Mouse (Mus musculus) layer of hippocampus, postnatal 10 days (tissue): ENCODE data around the gene Cdh13. TPM values are rescaled to one million over a fixed set of nuclear protein-coding genes. Genes with fewer than 3 reads are reported as not detected.

Source experiments
- DNase-seq, 2 experiments: peaks; one replicate each; pipeline ENCODE4 v3.0.0; 2021; ENCODE audit warnings: low spot score in 2 of 2
- total RNA-seq, 2 experiments: library from RNA; stranded (reverse); gene quantifications; 2 replicates each; pipeline ENCODE4 v1.2.3; 2021

Cdh13 gene
- total RNA-seq, 2 experiments from 2014 or later, result 74.9 to 76.6 TPM

DNA sequence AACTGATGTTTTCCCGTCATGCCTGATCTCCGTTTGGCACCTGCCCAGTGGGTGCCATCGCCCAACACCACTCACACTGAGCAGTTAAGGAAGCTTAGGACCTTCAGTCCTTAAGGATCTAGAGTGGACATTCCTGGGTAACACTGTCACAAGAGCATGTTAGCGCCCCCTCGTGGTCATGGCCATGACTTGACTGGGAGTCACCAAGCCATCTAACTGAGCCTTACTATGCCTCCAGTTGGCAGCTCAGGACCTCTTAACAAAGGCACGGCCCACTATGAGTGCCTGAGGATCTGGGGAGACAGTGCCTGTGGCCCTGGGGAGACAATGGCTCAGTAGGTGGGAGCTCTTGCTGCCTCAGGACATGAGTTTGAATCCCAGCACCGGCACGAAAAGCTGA, 912.2 kb downstream of the Cdh13 start:
- peak; percentile 29 to 44 for DNase-seq

- DNase-seq, result peak; percentile 48 to 60
These were observed 913.1 kb downstream of the Cdh13 start for GRCm38 (mm10) chr8:119196486-119197150.

- DNase-seq, result no peak
These were observed 925.0 kb downstream of the Cdh13 start for GRCm38 (mm10) chr8:119208567-119208966.

GRCm38 (mm10) chr8:119224547-119224946, 941.0 kb downstream of the Cdh13 start:
- peak; percentile 33 to 49 for DNase-seq

DNA sequence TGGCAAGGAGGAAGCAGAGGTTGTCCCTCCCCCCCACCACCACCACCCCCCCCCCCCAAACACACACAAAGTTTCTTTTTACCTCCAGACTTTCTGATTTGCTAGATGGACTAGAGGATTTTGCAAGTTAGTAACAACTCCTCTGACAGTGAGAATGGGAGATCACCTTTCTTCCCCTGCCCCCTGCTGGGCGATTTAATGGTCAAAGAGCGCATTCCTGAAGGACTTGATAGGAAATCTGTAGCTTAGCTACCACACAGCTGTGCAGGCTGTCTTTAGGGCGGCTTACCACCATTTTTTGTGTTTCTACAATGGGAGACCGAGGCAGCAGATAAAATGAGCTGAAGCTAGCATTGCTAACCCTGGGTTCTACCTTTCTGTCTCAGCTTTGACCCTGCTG, 961.6 kb downstream of the Cdh13 start:
- no peak for DNase-seq

- no peak for DNase-seq
These were observed 962.1 kb downstream of the Cdh13 start for GRCm38 (mm10) chr8:119245641-119246040.

- no peak for DNase-seq
These were observed 970.8 kb downstream of the Cdh13 start for GRCm38 (mm10) chr8:119254358-119254757.

GRCm38 (mm10) chr8:119258642-119259041, 975.1 kb downstream of the Cdh13 start:
- no peak for DNase-seq

- no peak for DNase-seq
These were observed 980.2 kb downstream of the Cdh13 start for GRCm38 (mm10) chr8:119263750-119264149.

GRCm38 (mm10) chr8:119266304-119266703, 982.8 kb downstream of the Cdh13 start:
- no peak for DNase-seq

DNA sequence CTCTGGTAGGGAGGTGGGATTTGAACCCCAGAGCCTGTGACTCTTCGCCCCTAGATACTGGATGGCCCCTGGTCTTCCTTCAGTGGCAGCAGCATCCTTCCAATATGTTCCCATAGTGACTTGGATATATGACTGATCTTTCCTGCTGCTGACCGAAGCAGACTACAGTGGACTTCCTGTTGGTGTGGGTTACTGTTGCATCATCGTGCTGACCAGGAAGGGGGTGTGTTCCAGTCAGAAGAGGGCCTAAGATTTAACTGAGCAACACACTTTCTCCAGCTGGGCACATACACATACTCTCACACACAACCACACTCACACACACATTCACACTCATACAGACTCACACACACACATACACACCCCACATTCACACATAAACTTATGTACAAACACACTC, 986.0 kb downstream of the Cdh13 start:
- DNase-seq, result no peak

DNA sequence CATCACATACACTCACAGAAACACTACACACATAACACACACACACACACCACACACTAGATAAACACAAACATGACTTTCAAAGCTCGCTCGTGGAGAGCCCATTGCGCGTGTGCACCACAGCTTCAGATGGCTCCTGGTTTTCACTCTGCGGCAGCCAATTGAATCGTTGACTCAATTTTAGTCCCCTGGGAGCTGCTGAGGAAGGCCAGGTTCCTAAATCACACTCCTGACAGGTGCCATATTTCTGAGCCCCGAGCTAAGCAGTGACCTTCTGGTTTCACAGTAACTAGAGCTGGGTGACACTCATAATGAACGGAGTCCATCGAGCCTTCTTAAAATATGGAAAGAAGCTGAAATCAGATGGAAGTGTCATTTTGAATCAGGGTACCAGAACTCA, 986.8 kb downstream of the Cdh13 start:
- DNase-seq, result no peak

DNA sequence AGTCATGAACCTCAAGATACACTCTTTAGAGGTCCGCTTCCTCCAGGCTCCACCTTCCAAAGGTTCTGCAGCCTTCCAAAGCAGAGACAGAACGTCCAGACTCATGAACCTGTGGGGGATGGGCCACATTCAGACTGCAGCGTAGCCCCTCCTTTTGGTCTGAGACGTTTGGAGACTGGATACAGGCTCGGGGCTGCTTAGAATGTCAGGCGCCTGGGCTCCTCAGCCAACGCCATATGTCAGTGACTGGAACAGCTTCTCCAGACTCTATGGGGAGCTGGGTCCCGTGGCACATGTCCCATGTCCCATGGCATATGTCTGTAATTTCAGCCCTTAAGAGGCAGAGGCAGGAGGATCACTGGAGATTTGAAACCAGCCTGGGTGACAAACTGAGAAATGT, 989.4 kb downstream of the Cdh13 start:
- no peak for DNase-seq

DNA sequence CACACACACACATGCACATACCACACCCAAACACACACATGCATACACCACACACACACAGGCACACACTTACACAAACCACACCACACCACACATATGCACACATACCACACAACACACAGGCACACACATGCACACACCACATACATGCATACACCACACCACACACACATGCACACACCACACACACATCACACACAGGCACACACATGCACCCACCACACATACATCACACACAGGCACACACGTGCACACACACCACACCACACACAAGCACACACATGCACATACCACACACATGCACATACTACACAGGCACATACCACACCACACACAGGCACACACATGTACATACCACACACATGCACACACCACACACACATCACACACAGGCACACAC, 991.9 kb downstream of the Cdh13 start:
- no peak for DNase-seq

GRCm38 (mm10) chr8:119277047-119277451, 993.5 kb downstream of the Cdh13 start:
- DNase-seq, result no peak

DNA sequence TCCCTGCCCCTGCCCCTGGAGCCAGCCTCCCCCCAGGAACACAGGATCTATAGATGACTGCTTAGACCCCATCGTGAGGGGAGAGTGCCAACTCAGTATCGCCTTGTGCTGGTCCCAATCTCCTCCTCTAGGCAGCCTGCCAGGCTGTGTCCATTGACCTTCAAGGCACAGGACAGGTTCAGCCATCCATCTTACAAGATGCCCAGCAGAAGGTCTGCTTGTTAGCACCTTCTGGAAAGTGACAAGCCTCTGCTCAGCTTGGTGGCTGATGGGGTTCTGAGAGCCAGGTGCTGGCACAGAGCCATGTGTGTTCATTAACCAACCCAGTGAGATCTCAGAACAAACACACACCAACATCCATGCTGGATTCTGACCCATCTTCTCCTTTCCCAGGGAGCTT, 998.2 kb downstream of the Cdh13 start:
- no peak for DNase-seq

- DNase-seq, result peak in 1 of 2 experiments; percentile 30
These were observed 1001.0 kb downstream of the Cdh13 start for GRCm38 (mm10) chr8:119284516-119284915.

DNA sequence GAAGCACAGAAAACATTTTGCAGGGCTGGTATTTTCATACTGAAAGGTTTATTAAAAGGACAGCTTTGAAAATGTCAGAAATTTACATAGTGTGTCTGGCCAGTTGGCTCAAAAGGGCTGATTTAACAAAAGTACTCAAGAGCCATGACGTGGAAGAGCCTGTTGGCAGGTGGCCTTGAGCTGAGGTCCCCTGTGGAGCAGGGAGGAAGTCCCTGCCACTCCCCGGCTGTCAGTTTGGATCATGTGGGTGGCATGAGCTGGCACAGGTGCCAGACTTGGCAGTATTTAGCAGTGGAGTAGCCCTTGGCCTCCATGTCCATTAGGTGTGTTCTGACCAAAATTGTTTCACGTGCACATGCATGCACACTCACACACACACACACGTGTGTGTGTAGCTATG, 1001.4 kb downstream of the Cdh13 start:
- DNase-seq, result peak; percentile 38 to 46

GRCm38 (mm10) chr8:119295477-119295876, 1011.9 kb downstream of the Cdh13 start:
- no peak for DNase-seq

DNA sequence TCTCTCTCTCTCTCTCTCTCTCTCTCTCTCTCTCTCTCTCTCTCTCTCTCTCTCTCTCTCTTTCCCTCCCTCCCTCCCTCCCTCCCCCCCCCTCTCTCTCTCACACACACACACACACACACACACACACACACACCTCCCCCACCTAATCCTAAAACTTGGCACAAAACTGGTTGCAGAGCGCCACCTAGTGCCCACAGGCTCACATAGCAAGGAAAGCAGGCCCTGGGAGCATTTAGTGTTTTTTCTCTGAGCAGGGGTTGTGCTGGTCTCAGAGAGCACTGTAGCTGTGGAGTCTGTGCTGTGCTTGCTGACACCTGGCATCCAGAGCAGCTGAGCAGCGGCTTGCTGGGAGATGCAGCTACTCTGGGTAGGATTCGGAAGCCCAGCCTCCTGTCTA, 1014.2 kb downstream of the Cdh13 start:
- DNase-seq, result peak; percentile 68 to 72

DNA sequence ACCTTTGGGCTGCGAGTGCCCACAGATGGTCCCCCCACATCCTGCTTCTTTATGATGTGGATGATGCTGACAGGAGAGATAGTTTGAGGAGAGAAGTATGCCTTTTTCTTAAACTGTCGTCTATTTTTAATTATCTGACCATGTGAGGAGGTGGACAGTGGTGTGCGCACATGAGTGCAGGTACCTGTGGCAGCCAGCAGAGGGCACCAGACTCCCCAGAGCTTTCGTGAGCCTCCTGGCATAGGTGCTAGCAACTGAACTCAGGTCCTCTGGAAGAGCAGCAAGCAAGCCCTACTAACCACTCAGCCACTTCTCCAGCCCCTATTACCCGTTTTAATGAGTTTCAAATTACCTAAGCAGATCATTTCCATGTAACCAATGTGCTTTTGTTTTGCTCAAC, 1016.8 kb downstream of the Cdh13 start:
- no peak for DNase-seq

GRCm38 (mm10) chr8:119304196-119304595, 1020.7 kb downstream of the Cdh13 start:
- peak in 1 of 2 experiments; percentile 23 for DNase-seq

DNA sequence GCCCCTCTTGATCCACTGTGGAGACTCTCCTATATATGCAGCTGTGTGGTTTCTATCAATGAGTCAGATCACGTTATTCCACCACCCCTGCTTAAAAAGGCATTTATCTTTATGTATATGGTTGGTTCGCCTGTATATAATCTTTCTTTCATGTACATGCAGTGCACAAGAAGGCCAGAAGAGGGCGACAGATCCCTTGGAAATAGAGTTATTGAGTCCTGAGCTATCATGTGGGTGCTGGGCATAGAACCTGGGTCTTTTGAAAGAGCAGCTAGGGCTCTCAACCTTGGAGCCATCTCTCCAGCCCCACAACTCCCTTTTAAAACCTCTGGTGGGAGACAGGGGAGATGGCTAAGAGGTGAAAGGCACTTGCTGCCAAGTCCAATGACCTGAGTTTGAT, 1027.9 kb downstream of the Cdh13 start:
- no peak for DNase-seq

GRCm38 (mm10) chr8:119323215-119323614, 1039.7 kb downstream of the Cdh13 start:
- DNase-seq, result no peak
